Mouse (Mus musculus) neutrophil, adult 5-6 weeks (primary cell): Measurements from ENCODE around the gene Fetub. TPM values are rescaled to one million over a fixed set of nuclear protein-coding genes. Genes with fewer than 3 reads are reported as not detected.

Experiments
- ATAC-seq: fragments of 151-379, 151-347 bp; 2 replicates; pipeline ENCODE4 v1.8.0; 2017; ENCODE audit warnings: mild to moderate bottlenecking, moderate TSS enrichment; ENCODE audit not compliant: insufficient number of reproducible peaks, poor library complexity, low FRiP score, severe bottlenecking; ENCODE audit errors: extremely low read depth
- total RNA-seq: library from RNA; stranded (forward); fragments of 200-1000 nt; gene quantifications from 2 replicates; pipeline ENCODE4 v1.2.3, GENCODE M21; 2017

Fetub gene
- total RNA-seq: not detected in 2 replicates

- no peak for ATAC-seq
Observed at GRCm38 (mm10) chr16:22918034-22918433, at the start of gene Fetub. Fetub (plus strand) TSS chr16:22918334.

GRCm38 (mm10) chr16:22872397-22872796 lies 45.7 kb upstream of the Fetub start:
- ATAC-seq: no peak

- ATAC-seq: no peak
Observed at GRCm38 (mm10) chr16:22873369-22873768, 44.8 kb upstream of the Fetub start.

GRCm38 (mm10) chr16:22876218-22877043 lies 41.7 kb upstream of the Fetub start:
- no peak for ATAC-seq

DNA sequence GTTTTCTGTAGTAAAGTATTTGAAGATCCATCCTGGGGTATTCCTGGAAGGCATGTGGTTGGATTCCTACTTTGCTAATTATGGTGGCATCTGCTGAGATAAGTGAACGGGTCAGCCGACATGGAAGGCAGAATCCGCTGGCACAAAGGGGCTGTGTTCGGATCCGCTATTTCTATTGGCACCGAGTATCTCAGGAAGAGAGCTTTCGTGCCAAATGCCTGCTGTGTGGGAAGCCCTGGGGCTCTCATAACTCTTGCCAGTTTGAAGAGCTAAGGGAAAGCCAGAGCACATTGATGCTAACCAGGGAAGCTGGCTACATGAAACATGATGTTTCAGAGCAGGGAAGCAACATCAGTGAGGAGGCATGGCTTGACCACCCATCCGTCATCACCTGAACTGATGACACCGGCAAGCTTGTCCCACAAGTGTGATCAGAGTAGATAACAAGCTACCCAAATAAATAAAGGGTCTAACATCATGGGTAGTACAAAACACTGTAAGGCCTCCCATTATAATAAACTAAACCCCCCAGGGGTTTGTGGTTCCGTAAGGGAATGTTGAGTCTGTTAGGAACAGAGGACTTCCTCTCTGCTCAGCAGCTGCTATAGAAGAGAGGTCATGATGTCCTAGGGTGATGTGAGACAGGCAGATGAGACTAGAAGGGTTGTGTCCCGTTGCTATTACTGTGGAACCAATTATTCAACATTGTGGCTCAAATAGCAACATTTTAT lies 40.3 kb upstream of the Fetub start:
- no peak for ATAC-seq

DNA sequence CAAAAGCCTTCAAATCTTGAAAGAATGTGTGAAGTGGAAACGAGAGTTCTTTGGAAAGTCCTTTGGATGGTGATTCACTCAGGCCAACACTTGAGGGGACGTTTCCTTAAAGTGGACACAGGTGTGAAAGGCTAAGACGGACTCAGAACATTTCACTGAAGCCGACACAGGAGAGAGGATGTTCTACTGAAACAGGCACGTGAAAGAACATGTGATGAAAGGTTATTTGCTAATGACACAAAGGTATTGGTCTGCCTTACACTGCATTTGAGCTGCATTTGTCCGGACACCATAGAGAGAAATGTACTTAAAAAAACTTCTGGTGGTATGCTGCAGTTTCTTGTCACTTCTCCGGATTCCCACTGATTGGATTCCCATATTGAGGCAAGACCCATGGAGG lies 39.4 kb upstream of the Fetub start:
- ATAC-seq: no peak

GRCm38 (mm10) chr16:22879945-22880595 lies 38.1 kb upstream of the Fetub start:
- no peak for ATAC-seq

GRCm38 (mm10) chr16:22880900-22881299 lies 37.2 kb upstream of the Fetub start:
- ATAC-seq: no peak

DNA sequence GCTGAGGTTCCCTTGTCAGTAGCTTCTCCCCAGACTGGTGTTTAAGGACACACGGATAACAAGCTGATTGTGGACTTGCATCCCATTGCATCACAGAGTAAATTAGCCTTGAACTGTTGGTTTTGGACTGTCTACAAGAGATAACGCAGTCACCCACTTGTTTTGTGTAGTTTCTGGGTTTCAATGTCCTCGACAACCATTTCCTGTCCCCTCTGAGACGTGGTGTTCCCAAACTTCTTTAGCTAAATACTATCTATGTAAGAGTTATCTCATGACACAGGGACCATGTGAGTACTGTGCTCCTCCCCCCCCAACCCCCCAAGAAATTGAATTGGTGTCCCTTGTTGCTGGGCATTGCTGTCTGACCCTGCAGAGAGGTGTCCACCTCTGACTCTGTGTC lies 36.6 kb upstream of the Fetub start:
- ATAC-seq: no peak

GRCm38 (mm10) chr16:22883441-22883840 lies 34.7 kb upstream of the Fetub start:
- ATAC-seq: no peak

DNA sequence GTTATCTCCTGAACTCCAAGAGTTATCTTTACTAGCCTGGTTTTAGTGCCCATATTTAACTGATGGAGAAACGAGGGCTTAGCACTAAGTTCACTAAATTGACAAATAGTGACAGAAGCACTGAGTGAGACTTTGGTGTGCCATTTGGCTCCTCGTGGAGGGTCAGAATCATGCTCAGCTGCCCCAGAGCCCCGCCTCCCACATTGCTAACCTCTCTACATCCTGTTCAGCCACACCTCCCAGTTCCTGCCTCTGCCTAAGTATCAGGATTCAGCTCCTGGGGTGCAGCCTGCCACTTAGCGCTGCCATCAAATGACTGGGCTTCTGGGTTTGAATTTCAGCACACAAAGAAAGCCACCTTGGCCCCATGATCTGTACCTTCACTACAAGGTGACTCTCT lies 32.8 kb upstream of the Fetub start:
- ATAC-seq: no peak

GRCm38 (mm10) chr16:22886726-22887125 lies 31.4 kb upstream of the Fetub start:
- ATAC-seq: no peak

- no peak for ATAC-seq
Observed at GRCm38 (mm10) chr16:22888835-22889234, 29.3 kb upstream of the Fetub start.

- ATAC-seq: no peak
Observed at GRCm38 (mm10) chr16:22889716-22890115, 28.4 kb upstream of the Fetub start.

DNA sequence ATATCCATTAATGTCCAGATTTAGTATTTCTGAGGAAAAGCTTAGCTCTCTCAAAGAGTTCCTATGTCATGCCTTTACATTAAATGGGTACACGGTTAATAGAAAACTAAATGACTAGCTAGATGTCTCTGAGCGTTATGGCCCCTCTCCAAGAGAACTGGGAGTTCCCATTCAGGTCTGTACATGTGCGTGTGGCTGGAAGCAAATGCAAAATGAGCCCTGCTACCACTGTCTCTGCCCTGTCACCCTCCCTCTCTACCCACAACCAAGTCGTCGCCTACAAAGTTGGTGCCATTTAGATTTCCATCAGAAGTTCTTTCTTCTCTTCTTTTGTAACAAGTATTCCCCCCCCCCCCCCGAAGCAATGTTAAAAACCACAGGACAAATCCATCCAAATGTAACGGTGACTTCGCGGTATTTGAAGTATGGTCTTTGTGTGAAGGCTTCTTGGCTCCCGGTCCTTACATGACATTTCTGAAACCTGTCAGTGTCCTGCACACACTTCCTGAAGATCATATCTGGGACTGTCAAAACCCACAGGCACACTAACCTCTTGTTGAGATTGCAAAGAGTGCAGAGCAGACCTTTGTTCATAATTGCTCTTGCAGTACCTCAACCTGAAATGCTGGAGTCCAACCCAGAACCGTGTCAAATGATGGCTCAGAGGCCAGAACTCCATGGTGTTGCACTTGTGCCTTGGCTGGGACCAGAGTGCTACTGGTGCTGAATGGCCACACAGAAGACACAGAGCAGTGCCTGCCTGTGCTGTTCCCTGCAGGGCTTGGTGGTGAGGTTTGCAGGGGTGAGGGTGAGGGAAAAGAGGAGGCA lies 27.2 kb upstream of the Fetub start, which contains the start of gene Ahsg:
Gene Ahsg (plus strand): TSS at position 595 of the 828 bp plus-strand sequence.
- no peak for ATAC-seq

GRCm38 (mm10) chr16:22891733-22892154 lies 26.4 kb upstream of the Fetub start:
- no peak for ATAC-seq

DNA sequence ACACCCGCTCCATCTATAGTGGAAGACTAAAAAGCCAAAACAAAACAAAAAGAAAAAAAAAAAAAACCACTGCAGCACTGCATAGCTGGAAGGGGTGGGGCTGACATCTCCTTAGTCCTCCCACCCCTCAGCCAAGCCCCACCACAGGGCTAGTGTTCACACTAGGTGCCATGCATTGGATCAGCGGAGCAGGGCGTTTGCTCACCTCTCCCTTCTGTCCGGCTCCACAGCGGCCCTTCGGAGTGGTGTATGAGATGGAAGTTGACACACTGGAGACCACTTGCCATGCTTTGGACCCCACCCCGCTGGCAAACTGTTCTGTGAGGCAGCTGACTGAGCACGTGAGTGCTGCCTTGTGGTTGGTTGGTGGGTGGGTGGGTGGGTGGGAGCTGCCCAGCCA lies 24.0 kb upstream of the Fetub start:
- no peak for ATAC-seq

DNA sequence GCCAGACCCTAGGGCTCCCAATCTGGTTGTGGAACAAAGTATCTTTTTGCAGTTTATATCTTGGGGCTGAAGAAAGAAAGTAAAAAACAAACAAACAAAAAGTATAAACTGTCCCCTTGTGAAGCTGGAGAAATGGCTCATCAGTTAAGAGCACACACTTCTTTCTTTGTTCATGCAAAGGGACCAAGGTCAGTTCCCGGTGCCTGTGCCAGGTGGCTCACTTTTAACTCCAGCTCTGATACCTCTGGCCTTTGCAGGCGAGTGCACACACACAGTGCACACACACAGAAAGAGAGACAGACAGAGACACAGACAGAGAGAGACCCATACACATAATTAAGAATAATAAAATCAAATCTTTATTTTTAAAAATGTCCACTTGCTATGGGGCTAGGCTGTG lies 21.5 kb upstream of the Fetub start:
- ATAC-seq: no peak

DNA sequence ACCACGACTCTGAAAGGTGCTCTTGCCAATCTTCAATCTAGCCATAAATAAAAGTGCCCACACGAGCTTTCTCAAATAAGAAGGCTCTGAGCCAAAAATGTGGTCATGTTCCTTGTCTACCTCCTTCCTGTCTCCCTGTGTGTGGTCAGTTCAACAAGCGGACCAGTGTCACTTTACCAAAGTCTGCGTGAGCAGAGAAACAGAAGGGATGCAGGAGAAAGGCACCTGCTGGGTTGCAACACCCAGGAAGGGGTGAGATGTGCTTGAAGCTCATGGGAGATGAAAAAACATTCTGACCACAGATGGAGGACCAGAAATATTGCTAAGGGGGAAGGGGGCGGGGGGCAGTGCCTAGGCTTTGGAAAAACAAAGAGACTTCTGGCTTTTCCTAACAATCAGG lies 18.8 kb upstream of the Fetub start:
- no peak for ATAC-seq
